Comparison of ENCODE assay signal across 28 mouse cellular contexts in genomic region chr2:35712611-35713010, GRCm38 (mm10).
DNase-seq lines count a peak whose midpoint lies in the region; ATAC-seq lines count a peak whose summit lies in the region.
"Had no signal": no experiment of that assay in that cellular context is flagged by ENCODE, and none has a peak within 500 bp of the region (broad histone marks: within the 10 kb centered on the region; RNA-seq: fewer than 3 reads in every experiment).

No protein-coding gene starts in this region.

- H3K4me1 ChIP-seq in megakaryocyte, embryonic 14.5 days = peaks cover 87% of the 10 kb centered on the region
- H3K4me1 ChIP-seq: forebrain, embryonic 10.5 days had no signal

- H3K9me3 ChIP-seq in megakaryocyte, embryonic 14.5 days = no peaks in the 10 kb centered on the region
- H3K9me3 ChIP-seq: embryonic facial prominence, embryonic 13.5 days; embryonic facial prominence, embryonic 15.5 days; forebrain, embryonic 10.5 days; forebrain, embryonic 12.5 days; G1E had no signal

- H3K4me3 ChIP-seq in megakaryocyte, embryonic 14.5 days (replicated peaks) = peak overlapping the region; percentile 30
- H3K4me3 ChIP-seq: embryonic facial prominence, embryonic 13.5 days; embryonic facial prominence, embryonic 15.5 days; erythroblast, embryonic 14.5 days; forebrain, embryonic 10.5 days; forebrain, embryonic 12.5 days had no signal

- H3K36me3 ChIP-seq in megakaryocyte, embryonic 14.5 days (replicated peaks; ENCODE audit: low read length) = peaks cover 32% of the 10 kb centered on the region
- H3K36me3 ChIP-seq: G1E had no signal

- peaks cover 60% of the 10 kb centered on the region for H3K27me3 ChIP-seq in megakaryocyte, embryonic 14.5 days (replicated peaks)
- H3K27me3 ChIP-seq: CH12.LX; embryonic facial prominence, embryonic 13.5 days; embryonic facial prominence, embryonic 15.5 days; forebrain, embryonic 12.5 days; Patski had no signal

- peak; percentile 75 to 79 for DNase-seq in adrenal gland, adult (ENCODE audit: inconsistent age in 2 of 2, low spot score in 1 of 2)
- no peak for DNase-seq in adrenal gland, postnatal 14 days
- DNase-seq in adrenal gland, postnatal 10 days = peak; percentile 46
- DNase-seq in adrenal gland, adult 18-20 months (ENCODE audit: low spot score in 2 of 2) = no peak
- DNase-seq in gastrocnemius, adult 18-20 months (ENCODE audit: low spot score) = peak; percentile 46
- DNase-seq in gastrocnemius, postnatal 25 days = no peak
- DNase-seq: B cell, adult 2 months; cerebellum, adult 11 months; cerebellum, adult 18-20 months; cerebellum, adult 8-10 months; cerebellum, adult 9-11 months; cerebellum, postnatal 14 days; cerebellum, postnatal 36 days; embryo, embryonic 11 days had no signal

- no peak for ATAC-seq in megakaryocyte, adult 5-6 weeks (ENCODE audit: poor library complexity, severe bottlenecking)
- ATAC-seq: activated CD4-positive, CD25-positive, alpha-beta regulatory T cell, adult 4 months; CD4-positive, CD25-positive, alpha-beta regulatory T cell, adult 4 months; forebrain, embryonic 14.5 days; forebrain, embryonic 16.5 days; Patski had no signal

Comparison
In these comparisons a context has a peak if more than half of its experiments do, and no peak if none do; other contexts are left out.
1. DNase-seq: peak in adrenal gland, adult (2 of 2), adrenal gland, postnatal 10 days (single experiment) and gastrocnemius, adult 18-20 months (single experiment); none in adrenal gland, postnatal 14 days (single experiment), adrenal gland, adult 18-20 months (0 of 2) and gastrocnemius, postnatal 25 days (single experiment).